Mouse (Mus musculus) neural tube, embryonic 12.5 days (tissue): ENCODE data around the gene Tgfb1i1. TPM values are rescaled to one million over a fixed set of nuclear protein-coding genes. Genes with fewer than 3 reads are reported as not detected.

Experiments used
- ATAC-seq: fragments of 200-750 bp; cut with Nextera tagmentation; 2 replicates; pipeline ENCODE4 v1.8.0; 2017; ENCODE audit warnings: low read depth, mild to moderate bottlenecking, moderate TSS enrichment, moderate library complexity; ENCODE audit not compliant: low FRiP score
- H3K27ac ChIP-seq: fragments of 300-500 bp; sonication (generic); 2 replicates; pipeline ENCODE4 v1.5.1; 2016
- H3K27me3 ChIP-seq: fragments of 300-500 bp; sonication (generic); replicated peaks from 2 replicates; pipeline ENCODE4 v1.6.1; 2016; ENCODE audit warnings: mild to moderate bottlenecking
- H3K36me3 ChIP-seq: fragments of 300-500 bp; sonication (generic); 2 replicates; pipeline ENCODE4 v1.6.1; 2016; ENCODE audit warnings: mild to moderate bottlenecking
- H3K4me1 ChIP-seq: fragments of 300-500 bp; sonication (generic); 2 replicates; pipeline ENCODE4 v1.6.1; 2016
- H3K4me2 ChIP-seq: fragments of 300-500 bp; sonication (generic); replicated peaks from 2 replicates; pipeline ENCODE4 v1.6.1; 2016; ENCODE audit warnings: mild to moderate bottlenecking
- H3K4me3 ChIP-seq: fragments of 300-500 bp; sonication (generic); 2 replicates; pipeline ENCODE4 v1.5.1; 2016
- H3K9ac ChIP-seq: fragments of 300-500 bp; sonication (generic); 2 replicates; pipeline ENCODE4 v1.6.1; 2016; ENCODE audit warnings: mild to moderate bottlenecking
- H3K9me3 ChIP-seq: fragments of 300-500 bp; sonication (generic); 2 replicates; pipeline ENCODE4 v1.6.1; 2016; ENCODE audit warnings: mild to moderate bottlenecking
- WGBS: fragments of 180-500 bp; shearing (Covaris S2); methylation state at CpG from one replicate; pipeline ENCODE4 v1.1.7; 2016; 5-methylcytosine and 5-hydroxymethylcytosine counted together
- polyA plus RNA-seq: library from polyadenylated mRNA; unstranded; fragments of >200 nt; fragmentation: Nextera tagmentation; extraction: Ambion mirVana; gene quantifications from 2 replicates; pipeline ENCODE4 v1.2.1, GENCODE M21; 2016

The Tgfb1i1 gene
- polyA plus RNA-seq, 1 experiment from 2014 or later: 38.3 TPM

DNA sequence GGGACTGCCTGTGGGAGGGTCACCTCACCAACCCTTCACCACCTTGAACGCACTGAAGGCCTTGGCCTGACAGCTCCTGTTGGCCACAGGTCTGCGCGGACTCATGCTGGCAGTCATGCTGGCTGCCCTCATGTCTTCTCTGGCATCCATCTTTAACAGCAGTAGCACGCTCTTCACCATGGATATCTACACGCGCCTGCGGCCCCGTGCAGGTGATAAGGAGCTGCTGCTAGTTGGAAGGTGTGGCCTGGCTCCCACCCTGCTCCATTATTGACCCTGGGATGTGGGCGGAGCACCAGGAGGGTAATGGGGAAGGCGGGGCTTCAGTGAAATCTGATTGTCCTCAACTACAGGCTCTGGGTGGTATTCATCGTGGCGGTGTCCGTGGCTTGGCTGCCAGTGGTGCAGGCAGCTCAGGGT lies 23.8 kb downstream of the Tgfb1i1 start:
- no peak overlapping the region for H3K4me2 ChIP-seq
- no peaks in the 10 kb centered on the region for H3K4me1 ChIP-seq
- no peak overlapping the region for H3K4me3 ChIP-seq
- no peak for ATAC-seq
- no peak overlapping the region for H3K27ac ChIP-seq
- no peak overlapping the region for H3K9ac ChIP-seq
- H3K36me3 ChIP-seq: peaks cover 47% of the 10 kb centered on the region
- H3K27me3 ChIP-seq: no peaks in the 10 kb centered on the region
- no peaks in the 10 kb centered on the region for H3K9me3 ChIP-seq
- 63% methylated on average over 13 of the region's 13 CpGs for WGBS

DNA sequence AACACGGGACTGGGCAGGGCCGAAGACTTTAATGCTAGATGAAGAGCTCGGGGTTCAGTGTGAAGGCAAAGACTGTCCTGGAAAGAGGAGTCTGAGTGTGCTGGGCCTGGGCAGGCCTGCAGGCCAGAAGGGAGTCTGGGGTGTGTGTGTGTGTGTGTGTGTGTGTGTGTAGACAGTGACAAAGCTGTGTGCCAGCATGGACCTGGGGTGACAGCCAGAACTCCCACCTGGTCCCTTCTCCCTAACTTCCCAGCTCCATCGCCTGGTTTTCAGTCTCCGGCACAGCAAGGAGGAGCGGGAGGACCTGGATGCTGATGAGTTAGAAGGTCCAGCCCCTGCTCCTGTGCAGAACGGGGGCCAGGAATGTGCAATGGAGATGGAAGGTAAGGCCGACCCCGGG lies 24.9 kb downstream of the Tgfb1i1 start:
- H3K27ac ChIP-seq: no peak overlapping the region
- no peaks in the 10 kb centered on the region for H3K4me1 ChIP-seq
- no peak overlapping the region for H3K4me3 ChIP-seq
- H3K9ac ChIP-seq: no peak overlapping the region
- peaks cover 58% of the 10 kb centered on the region for H3K36me3 ChIP-seq
- no peaks in the 10 kb centered on the region for H3K9me3 ChIP-seq
- H3K27me3 ChIP-seq: no peaks in the 10 kb centered on the region
- ATAC-seq: no peak
- H3K4me2 ChIP-seq: no peak overlapping the region
- 94% methylated on average over 9 of the region's 9 CpGs for WGBS

DNA sequence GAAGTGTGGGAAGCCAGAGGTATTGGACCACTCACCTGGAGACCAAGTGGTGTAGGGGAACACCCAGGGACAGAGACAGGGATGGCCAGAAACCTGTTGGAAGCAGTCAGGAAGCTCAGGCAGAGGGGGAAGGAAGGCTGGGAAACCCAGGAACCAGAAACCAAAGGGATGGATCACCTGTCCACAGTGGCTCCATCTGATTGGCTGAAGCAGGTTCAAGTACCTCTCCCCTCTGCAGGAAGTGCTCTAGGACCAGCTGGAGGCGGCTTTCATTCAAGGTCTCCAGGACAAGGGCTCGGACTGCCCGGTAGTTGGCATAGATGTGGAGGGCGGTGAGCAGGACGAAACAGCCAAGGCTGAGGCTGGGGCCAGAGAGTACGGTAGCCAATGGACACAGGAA lies 29.4 kb downstream of the Tgfb1i1 start:
- H3K4me1 ChIP-seq: peaks cover 3% of the 10 kb centered on the region
- H3K27me3 ChIP-seq: no peaks in the 10 kb centered on the region
- H3K36me3 ChIP-seq: peaks cover 57% of the 10 kb centered on the region
- H3K9me3 ChIP-seq: no peaks in the 10 kb centered on the region
- 88% methylated on average over 6 of the region's 6 CpGs for WGBS
- H3K4me2 ChIP-seq: no peak overlapping the region
- H3K9ac ChIP-seq: no peak overlapping the region
- no peak overlapping the region for H3K27ac ChIP-seq
- H3K4me3 ChIP-seq: no peak overlapping the region
- ATAC-seq: no peak

DNA sequence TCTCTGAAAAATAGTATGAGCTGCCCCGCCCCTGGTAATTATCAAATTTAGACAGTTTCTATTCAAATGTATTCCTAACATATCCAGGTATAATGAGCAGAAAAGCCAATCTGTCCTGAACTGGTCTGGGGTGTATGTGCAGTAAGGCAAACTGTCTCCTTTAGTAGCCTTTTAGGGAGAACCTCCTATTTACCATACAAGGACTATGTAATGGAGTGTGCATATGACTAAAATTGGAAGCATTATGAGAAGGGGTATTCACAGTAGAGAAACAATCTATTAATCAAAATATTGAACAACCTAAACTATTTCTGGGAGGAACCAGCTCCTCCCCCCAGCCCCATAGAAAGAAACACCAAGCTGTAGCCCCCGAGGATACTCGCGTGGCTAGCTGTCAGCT lies 33.1 kb downstream of the Tgfb1i1 start:
- WGBS: 94% methylated on average over 4 of the region's 4 CpGs
- Histone ChIP-seq H3K27ac (no peak overlapping the region), H3K9me3 (no peaks in the 10 kb centered on the region), H3K4me2 (no peak overlapping the region), H3K4me3 (no peak overlapping the region), H3K36me3 (peaks cover 23% of the 10 kb centered on the region), H3K27me3 (no peaks in the 10 kb centered on the region), H3K9ac (no peak overlapping the region), H3K4me1 (peaks cover 20% of the 10 kb centered on the region)
- ATAC-seq: no peak

DNA sequence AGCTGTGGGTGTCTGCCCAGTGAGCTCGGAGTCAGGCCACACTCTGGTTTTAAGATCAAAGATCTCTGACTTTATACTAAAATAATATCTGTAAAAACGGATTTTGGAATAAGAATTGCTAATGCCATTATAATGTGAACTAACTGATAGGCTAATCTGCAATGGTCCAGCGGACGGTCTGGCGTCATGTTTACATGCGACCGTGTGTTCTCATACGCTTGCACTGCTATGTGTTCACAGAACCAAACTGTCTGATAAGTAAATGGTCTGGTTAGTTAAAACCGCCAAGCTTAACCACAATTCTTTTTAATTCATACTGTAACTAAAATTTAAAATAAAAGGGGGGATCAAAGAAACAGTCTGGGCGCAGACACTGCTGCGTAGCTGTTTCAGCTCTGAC lies 35.2 kb downstream of the Tgfb1i1 start:
- H3K27me3 ChIP-seq: no peaks in the 10 kb centered on the region
- H3K4me2 ChIP-seq: no peak overlapping the region
- ATAC-seq: no peak
- peaks cover 20% of the 10 kb centered on the region for H3K4me1 ChIP-seq
- 80% methylated on average over 11 of the region's 11 CpGs for WGBS
- peaks cover 7% of the 10 kb centered on the region for H3K36me3 ChIP-seq
- H3K9me3 ChIP-seq: no peaks in the 10 kb centered on the region
- no peak overlapping the region for H3K27ac ChIP-seq
- no peak overlapping the region for H3K9ac ChIP-seq
- H3K4me3 ChIP-seq: no peak overlapping the region

DNA sequence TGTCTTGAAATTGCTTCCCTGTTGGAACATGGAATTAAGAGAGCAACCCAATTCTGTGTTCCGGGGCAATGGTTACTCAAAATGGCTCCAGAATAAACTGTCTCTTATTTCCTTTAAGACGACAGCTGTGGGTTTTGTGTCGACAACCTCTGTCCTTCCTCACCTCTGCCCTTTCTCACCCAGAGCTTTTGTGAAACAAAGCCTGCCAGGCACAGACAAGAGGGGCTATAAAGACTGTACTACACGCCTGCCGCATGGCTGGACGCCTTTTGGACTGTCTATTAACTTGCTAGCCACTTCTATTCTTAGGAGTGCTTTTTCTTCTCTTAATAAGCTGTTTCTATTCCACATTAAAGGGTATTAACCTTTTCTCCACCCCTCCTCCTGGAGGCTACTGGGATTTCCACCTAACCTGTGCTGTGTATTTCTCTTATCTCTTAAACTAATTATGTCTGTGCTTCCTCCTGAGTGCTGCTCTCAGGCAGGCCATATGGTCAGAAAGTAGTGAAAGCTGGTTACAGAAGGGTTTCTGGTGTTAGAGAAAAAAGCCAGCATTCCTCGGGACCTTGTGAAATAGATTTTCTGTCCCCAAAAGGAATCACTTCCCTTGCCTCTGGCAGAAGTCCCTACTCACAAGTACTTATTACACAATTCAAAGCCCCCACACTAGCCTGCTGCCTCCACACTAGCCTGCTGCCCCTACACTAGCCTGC lies 36.1 kb downstream of the Tgfb1i1 start:
- H3K4me1 ChIP-seq: peaks cover 18% of the 10 kb centered on the region
- H3K27ac ChIP-seq: peak overlapping the region; percentile 8; the same call in 1 of the 2 replicates
- no peak overlapping the region for H3K9ac ChIP-seq
- no peak overlapping the region for H3K4me3 ChIP-seq
- no peaks in the 10 kb centered on the region for H3K27me3 ChIP-seq
- H3K36me3 ChIP-seq: peaks cover 15% of the 10 kb centered on the region
- no peaks in the 10 kb centered on the region for H3K9me3 ChIP-seq
- ATAC-seq: no peak
- no peak overlapping the region for H3K4me2 ChIP-seq
- WGBS: 6% methylated on average over 7 of the region's 7 CpGs

DNA sequence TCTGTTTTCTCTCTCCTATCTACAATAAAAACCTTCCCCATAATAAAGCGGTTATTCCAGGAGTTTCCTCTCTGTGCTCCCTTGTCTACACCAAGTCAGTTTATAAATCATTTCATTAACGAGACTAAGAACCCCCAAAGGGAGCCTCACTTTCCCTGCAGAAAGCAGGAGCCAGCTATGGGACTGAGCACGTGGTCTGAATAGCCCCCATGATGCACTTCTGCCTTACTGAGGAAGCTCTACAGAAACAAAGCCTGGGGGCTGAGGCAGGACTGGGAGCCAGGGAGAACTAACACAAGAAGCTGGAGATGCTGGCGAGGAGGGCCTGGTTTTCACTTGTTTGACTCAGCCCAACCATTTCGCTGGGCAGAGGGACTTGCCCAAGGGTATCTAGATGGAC lies 37.4 kb downstream of the Tgfb1i1 start:
- ATAC-seq: no peak
- peaks cover 19% of the 10 kb centered on the region for H3K36me3 ChIP-seq
- no peaks in the 10 kb centered on the region for H3K9me3 ChIP-seq
- no peak overlapping the region for H3K9ac ChIP-seq
- peaks cover 23% of the 10 kb centered on the region for H3K4me1 ChIP-seq
- H3K27me3 ChIP-seq: no peaks in the 10 kb centered on the region
- no peak overlapping the region for H3K4me2 ChIP-seq
- H3K27ac ChIP-seq: no peak overlapping the region
- WGBS: 35% methylated on average over 5 of the region's 5 CpGs
- H3K4me3 ChIP-seq: no peak overlapping the region

DNA sequence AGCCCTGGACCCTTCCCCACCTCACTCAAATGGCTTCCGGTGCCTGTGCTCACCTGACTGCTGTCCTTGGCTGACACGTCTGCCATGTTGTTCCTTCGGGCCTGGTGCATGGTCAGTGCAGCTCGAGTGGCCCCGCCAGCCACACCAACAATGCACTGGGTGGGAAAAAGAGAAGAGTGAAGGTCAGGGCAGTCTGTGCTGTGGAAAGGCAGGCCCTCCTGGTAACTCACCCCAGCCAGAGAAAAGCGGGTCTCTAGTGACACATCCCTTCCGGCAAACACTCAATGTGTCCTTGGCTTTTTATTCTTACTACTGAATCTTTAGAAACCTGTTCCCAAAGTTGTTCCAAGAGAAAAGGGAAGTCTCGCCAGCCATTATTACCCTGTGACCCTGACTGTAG lies 38.4 kb downstream of the Tgfb1i1 start:
- H3K36me3 ChIP-seq: peaks cover 19% of the 10 kb centered on the region
- H3K4me2 ChIP-seq: no peak overlapping the region
- H3K9me3 ChIP-seq: no peaks in the 10 kb centered on the region
- peaks cover 28% of the 10 kb centered on the region for H3K4me1 ChIP-seq
- H3K27ac ChIP-seq: no peak overlapping the region
- 91% methylated on average over 8 of the region's 8 CpGs for WGBS
- no peak for ATAC-seq
- H3K9ac ChIP-seq: no peak overlapping the region
- H3K4me3 ChIP-seq: no peak overlapping the region
- H3K27me3 ChIP-seq: no peaks in the 10 kb centered on the region

DNA sequence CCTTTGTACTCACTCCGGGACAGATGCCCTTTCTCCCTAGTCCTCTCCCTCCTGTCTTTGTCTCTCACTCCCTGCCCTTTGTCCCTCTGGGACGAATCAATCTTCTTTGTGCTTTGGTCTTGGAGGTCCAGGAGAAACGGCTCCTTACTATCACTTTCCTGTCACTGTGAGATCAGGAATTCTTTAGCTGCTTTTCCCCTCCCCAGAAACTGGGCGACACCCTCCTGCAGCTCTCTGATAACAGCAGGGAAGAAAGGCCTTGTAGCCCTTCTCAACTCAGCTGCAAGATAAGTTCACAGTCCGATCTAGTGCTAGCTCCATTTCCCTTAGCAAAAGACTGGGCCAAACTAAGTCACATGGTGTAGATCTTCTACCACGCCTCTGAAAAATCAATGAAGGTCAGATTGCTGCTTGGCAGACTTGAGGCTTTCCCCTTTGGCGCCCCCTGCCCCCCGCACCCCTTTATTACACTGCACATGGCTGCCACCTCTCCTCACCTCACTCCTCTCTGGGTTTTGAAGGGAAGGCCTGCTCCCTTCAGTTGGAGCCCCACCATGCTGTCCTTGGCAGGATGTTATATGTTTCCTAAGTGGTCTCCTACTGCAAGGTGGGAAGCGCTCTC lies 42.4 kb downstream of the Tgfb1i1 start:
- H3K4me1 ChIP-seq: peaks cover 12% of the 10 kb centered on the region
- 17% methylated on average over 9 of the region's 9 CpGs for WGBS
- H3K27me3 ChIP-seq: no peaks in the 10 kb centered on the region
- no peaks in the 10 kb centered on the region for H3K9me3 ChIP-seq
- ATAC-seq: 0 out of 2 replicates have a peak, but pooled peaks have one; percentile 29
- H3K9ac ChIP-seq: no peak overlapping the region; the same call in 1 of the 2 replicates
- H3K4me3 ChIP-seq: no peak overlapping the region
- no peak overlapping the region for H3K27ac ChIP-seq
- H3K36me3 ChIP-seq: peaks cover 13% of the 10 kb centered on the region
- H3K4me2 ChIP-seq: no peak overlapping the region

DNA sequence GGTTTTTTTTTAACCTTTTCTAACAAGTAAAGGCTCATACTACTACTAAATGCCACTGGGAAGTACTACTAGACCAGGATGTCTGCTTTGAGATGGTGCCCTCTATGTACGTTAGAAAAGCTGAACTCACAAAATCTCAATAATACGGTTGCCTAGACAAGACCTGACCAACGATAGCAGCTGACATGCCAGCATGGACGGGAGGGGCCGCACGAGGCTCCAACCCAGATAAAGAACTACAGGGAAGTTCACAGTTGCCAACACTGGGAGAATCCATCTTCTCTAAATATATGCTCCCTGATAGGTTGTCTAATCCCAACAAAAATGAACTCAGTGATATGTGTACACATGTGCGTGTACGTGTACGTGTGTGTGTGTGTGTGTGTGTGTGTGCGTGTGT lies 48.2 kb downstream of the Tgfb1i1 start:
- Histone ChIP-seq H3K36me3 (no peaks in the 10 kb centered on the region; the same call in 1 of the 2 replicates), H3K9ac (no peak overlapping the region), H3K4me3 (no peak overlapping the region), H3K27ac (no peak overlapping the region), H3K4me1 (peaks cover 10% of the 10 kb centered on the region), H3K4me2 (no peak overlapping the region), H3K27me3 (no peaks in the 10 kb centered on the region), H3K9me3 (no peaks in the 10 kb centered on the region)
- 94% methylated on average over 10 of the region's 10 CpGs for WGBS
- no peak for ATAC-seq

DNA sequence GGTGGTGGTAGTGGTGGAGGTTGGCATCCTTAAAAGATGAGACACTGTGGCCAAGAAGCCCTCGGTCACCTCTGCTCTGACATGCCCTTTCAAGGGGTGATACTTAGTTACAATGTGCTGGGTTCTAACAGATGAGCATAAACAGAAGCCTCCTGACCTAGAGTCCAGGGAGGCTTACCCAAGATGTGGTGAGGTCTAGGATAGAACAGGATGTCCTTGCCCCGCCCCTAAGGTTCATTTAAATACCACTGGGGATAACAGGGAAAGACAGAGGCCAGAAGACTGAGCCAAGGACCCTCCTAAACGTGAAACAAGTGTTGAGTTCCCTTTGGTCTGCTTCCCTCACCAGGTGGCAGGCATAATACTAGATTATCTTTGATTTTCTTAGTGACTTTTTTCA lies 49.9 kb downstream of the Tgfb1i1 start:
- H3K9me3 ChIP-seq: no peaks in the 10 kb centered on the region
- no peaks in the 10 kb centered on the region; the same call in 1 of the 2 replicates for H3K36me3 ChIP-seq
- peak overlapping the region; percentile 90; the same call in 1 of the 2 replicates for H3K4me2 ChIP-seq
- ATAC-seq: no peak
- H3K27ac ChIP-seq: no peak overlapping the region
- H3K27me3 ChIP-seq: no peaks in the 10 kb centered on the region
- no peak overlapping the region for H3K9ac ChIP-seq
- H3K4me3 ChIP-seq: no peak overlapping the region
- peaks cover 10% of the 10 kb centered on the region for H3K4me1 ChIP-seq
- 68% methylated on average over 3 of the region's 3 CpGs for WGBS

DNA sequence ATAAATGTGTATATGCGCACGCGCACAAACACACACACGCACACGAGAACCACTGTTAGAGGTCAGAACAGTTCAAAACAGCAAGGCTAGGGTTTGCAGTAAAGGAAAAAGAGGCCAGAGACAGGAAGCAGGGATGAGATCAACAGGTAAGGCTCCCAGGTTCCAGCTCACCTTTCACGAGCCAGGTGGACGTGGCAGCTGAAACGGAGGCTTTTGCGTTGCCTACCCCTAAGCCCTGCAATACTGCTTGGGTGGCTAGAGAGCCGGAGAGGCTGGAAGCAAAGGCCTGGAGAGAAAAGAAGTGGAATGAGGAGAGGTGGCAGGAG lies 50.6 kb downstream of the Tgfb1i1 start:
- WGBS: 37% methylated on average over 10 of the region's 10 CpGs
- H3K27ac ChIP-seq: 0 out of 2 replicates have a peak overlapping the region, but pooled peaks have one; percentile 53

More for the DNA sequence above, 50.6 kb downstream of the Tgfb1i1 start:
- H3K9ac ChIP-seq: peak overlapping the region; percentile 84
- no peaks in the 10 kb centered on the region for H3K27me3 ChIP-seq
- peaks cover 10% of the 10 kb centered on the region for H3K4me1 ChIP-seq
- peak overlapping the region; percentile 90 for H3K4me2 ChIP-seq
- no peaks in the 10 kb centered on the region for H3K9me3 ChIP-seq
- ATAC-seq: no peak
- H3K4me3 ChIP-seq: peak overlapping the region; percentile 85
- H3K36me3 ChIP-seq: no peaks in the 10 kb centered on the region; the same call in 1 of the 2 replicates
